Mouse (Mus musculus) embryonic fibroblast, embryonic 13.5 days (primary cell): ENCODE measurements at regions not wholly inside any gene's neighbourhood (a gene's known extent, or its start where the extent isn't known, plus 50 kb on each side); places are given as distances from the start of the nearest gene placed in this dataset.

ENCODE experiments used
- CTCF ChIP-seq: IDR thresholded peaks from 2 replicates; pipeline ENCODE4 v1.5.1; 2011; ENCODE audit warnings: mild to moderate bottlenecking, control low read depth, low read length, moderate library complexity, borderline replicate concordance; ENCODE audit not compliant: insufficient read depth
- POLR2A ChIP-seq: IDR thresholded peaks from 2 replicates; pipeline ENCODE4 v1.6.1; 2011; ENCODE audit warnings: low read depth, mild to moderate bottlenecking, control low read depth, low read length, moderate library complexity

GRCm38 (mm10) chr13:101555371-101555874 is 212.6 kb downstream of the Pik3r1 start:
- TF ChIP-seq CTCF (no peak), POLR2A (no peak)
